Mouse (Mus musculus): ENCODE data around the gene Itga5. TPM values are rescaled to one million over a fixed set of nuclear protein-coding genes. Genes with fewer than 3 reads are reported as not detected.
A peak's percentile ranks its signal among the peaks of the same experiment; 100 is the strongest.

Gene Itga5
- polyA plus RNA-seq, 1 experiment from 2014 or later: 45.5 TPM

DNA sequence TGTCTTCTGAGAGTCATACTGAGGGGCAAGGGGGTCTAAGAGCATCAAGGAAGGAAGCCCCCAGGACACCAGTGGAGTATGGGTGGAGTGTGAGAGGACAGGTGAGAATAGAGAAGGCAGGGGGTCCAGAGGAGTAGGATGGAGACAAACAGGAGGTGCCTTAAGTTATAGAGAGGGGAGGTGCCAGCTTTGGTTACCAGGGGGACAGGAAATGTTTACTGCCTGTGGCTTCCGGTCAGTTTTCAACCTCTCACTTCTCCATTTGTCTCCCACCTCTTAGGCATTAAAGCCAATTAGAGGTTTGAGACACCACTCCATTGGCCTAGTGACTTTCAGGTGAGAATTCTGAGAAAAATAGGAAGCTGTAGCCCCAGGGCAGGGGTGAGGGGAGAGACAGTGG, 5.3 kb downstream of the Itga5 start:
- no peak for ATAC-seq
- H3K4me2 ChIP-seq (replicated peaks): no peak overlapping the region
- WGBS: 62% methylated on average over 1 of the region's 1 CpGs
- no peaks in the 10 kb centered on the region for H3K9me3 ChIP-seq
- H3K27ac ChIP-seq: no peak overlapping the region
- no peaks in the 10 kb centered on the region for H3K27me3 ChIP-seq (replicated peaks)
- H3K4me1 ChIP-seq (replicated peaks): peaks cover 26% of the 10 kb centered on the region
- H3K9ac ChIP-seq: no peak overlapping the region
- no peak overlapping the region for H3K4me3 ChIP-seq (replicated peaks)
- H3K36me3 ChIP-seq: peaks cover 4% of the 10 kb centered on the region; the same call in 1 of the 2 replicates

DNA sequence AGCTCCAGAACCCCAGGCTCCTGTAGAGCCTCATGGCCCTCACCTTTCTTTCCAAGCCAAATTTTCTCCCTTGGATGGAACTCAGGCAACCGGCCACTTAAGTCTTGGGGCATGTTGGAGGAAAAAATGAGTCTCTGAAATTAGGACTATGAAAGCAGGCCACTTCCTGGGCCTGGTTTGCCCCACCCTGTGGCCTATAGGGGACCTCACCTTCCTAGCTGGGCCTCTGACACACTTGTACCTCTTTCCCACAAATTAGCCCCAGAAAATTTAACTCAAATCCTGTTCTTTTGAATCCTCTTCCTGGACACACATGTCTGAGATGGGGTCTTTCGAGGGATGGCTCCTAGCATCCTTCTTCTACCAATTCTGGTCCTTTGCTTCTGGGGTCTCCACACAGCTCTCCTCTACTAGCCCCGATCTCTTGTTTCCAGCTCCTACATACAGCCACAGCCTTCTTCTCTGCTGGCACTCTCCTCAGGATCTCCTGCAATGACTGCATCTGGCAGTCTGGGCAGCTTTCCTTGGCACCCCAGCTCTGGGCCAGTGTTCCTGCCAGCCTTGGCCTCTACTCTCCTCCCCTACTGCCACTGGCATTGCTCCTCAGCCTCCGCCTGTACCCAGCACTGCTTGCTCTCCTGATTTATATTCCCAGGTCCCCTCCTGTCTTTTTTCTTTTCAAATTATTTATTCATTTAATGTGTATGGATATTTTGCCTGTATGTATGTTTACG, 6.5 kb downstream of the Itga5 start:
- 85% methylated on average over 5 of the region's 5 CpGs for WGBS
- Histone ChIP-seq H3K4me1 (replicated peaks) (peaks cover 26% of the 10 kb centered on the region), H3K9me3 (no peaks in the 10 kb centered on the region), H3K27ac (no peak overlapping the region), H3K4me2 (replicated peaks) (no peak overlapping the region), H3K9ac (no peak overlapping the region), H3K27me3 (replicated peaks) (no peaks in the 10 kb centered on the region), H3K4me3 (replicated peaks) (no peak overlapping the region), H3K36me3 (peaks cover 13% of the 10 kb centered on the region; the same call in 1 of the 2 replicates)
- no peak for ATAC-seq

DNA sequence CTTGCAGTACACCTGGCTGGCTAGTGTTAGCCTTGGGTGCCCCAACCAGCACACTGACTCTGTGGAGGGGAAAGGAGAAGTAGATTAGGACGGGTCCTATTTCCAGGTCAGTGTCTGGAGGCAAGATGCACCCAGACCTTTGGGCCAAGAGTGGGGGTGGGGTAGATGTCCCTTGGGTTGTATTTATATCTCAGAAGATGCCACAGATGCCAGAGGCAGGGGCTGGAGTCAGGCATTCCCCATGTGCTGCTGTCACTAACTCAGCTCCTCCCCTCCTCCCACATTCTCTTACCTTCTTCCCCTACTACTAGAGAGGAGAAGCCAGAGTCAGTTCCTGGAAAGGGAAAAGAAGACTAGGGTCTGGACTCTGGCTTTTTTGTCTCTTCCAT, 7.4 kb downstream of the Itga5 start:
- Histone ChIP-seq H3K27ac (no peak overlapping the region), H3K4me1 (replicated peaks) (peaks cover 20% of the 10 kb centered on the region), H3K36me3 (peaks cover 13% of the 10 kb centered on the region; the same call in 1 of the 2 replicates), H3K9me3 (no peaks in the 10 kb centered on the region), H3K4me2 (replicated peaks) (no peak overlapping the region), H3K4me3 (replicated peaks) (no peak overlapping the region), H3K9ac (no peak overlapping the region), H3K27me3 (replicated peaks) (no peaks in the 10 kb centered on the region)
- WGBS: 52% methylated on average over 1 of the region's 1 CpGs
- 0 out of 2 replicates have a peak, but pooled peaks have one; percentile 3 for ATAC-seq

DNA sequence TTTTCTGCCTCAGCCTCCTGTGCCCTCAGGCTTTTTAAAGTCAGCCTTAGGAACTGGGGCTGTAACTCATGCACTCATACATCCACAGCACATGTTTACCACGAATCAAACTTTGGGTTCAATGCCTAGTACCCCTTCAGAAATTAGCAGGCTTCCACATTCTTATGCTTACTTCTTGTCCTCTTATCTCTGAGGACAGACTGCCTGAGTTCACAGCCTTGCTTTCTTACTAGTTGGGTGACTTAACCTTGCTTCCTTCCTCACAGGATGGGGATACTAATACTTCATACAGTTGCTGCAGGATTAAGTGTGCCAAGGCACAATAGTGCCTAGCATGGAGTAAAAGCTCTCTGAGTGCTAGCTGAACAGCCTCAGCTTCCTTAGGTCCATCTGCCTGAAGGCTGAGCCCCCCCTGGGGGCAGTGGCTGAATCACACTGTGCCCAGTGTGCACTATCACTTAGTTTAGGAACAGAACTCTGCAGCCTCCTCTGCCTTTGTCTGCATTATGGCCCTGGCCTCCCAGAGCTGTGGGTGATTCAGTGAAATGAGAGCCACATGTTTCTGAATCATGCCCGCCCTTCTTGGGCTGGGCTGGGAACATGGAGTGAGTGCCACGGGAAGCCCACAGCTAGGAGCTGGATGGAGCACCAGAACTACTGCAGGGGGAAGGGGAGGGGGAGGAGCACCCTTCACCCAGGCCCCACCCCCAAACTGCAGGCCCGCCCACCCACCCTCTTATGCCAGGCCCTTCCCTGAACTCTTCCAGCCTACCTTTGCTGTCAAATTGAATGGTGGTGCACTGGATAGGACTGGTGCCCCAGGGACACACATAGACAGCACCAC, 8.1 kb downstream of the Itga5 start:
- Histone ChIP-seq H3K4me2 (replicated peaks) (no peak overlapping the region), H3K4me1 (replicated peaks) (peaks cover 19% of the 10 kb centered on the region; the same call in 1 of the 2 replicates), H3K4me3 (replicated peaks) (no peak overlapping the region), H3K27me3 (replicated peaks) (no peaks in the 10 kb centered on the region), H3K9ac (no peak overlapping the region), H3K27ac (no peak overlapping the region), H3K36me3 (peaks cover 13% of the 10 kb centered on the region; the same call in 1 of the 2 replicates), H3K9me3 (no peaks in the 10 kb centered on the region)
- WGBS: 53% methylated on average over 4 of the region's 4 CpGs
- peak; percentile 54 for ATAC-seq

DNA sequence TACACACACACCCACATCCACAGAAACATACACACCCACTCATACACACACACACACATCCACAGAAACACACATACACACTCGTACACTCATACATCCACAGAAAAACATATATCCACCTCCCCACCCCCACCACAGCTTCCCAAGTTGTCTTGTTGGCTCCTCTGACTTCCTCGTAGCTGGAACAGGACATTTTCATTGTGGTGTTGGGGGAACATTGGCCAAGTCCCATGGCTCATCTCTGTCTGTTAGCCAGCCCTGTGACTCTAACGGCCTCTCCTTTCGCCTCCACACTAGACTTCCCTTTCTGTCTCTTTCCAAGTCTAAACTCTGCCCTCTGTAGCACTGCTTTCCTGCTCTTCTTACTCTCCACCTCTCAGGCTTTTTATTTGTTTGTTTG, 8.7 kb downstream of the Itga5 start:
- H3K4me1 ChIP-seq (replicated peaks): peaks cover 19% of the 10 kb centered on the region; the same call in 1 of the 2 replicates
- H3K9ac ChIP-seq: no peak overlapping the region
- H3K27ac ChIP-seq: no peak overlapping the region
- no peak overlapping the region for H3K4me3 ChIP-seq (replicated peaks)
- H3K4me2 ChIP-seq (replicated peaks): no peak overlapping the region
- peaks cover 13% of the 10 kb centered on the region; the same call in 1 of the 2 replicates for H3K36me3 ChIP-seq
- H3K9me3 ChIP-seq: no peaks in the 10 kb centered on the region
- H3K27me3 ChIP-seq (replicated peaks): no peaks in the 10 kb centered on the region
- 86% methylated on average over 4 of the region's 4 CpGs for WGBS
- ATAC-seq: no peak

DNA sequence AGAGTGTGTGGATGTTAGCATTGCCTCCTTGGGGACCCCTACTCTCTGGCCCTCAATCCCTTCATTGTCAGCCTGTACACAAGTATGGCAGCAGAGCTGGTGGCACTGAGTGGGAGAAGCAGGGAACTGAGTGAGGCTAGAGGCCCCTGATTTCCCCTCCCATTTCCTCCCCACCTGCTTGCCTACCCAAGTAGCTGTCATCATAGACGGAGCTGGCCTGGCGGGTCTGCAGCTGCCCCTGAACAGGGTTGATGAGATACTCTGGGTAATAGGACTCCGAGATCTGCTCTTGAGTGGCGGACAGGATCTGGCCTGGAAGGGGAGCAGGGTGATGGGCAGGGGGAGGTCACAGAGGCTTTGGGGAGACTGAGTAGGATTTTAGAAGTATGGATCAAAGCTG, 10.4 kb downstream of the Itga5 start:
- Histone ChIP-seq H3K4me3 (replicated peaks) (no peak overlapping the region), H3K27ac (no peak overlapping the region), H3K9me3 (no peaks in the 10 kb centered on the region), H3K27me3 (replicated peaks) (no peaks in the 10 kb centered on the region), H3K4me1 (replicated peaks) (peaks cover 16% of the 10 kb centered on the region; the same call in 1 of the 2 replicates), H3K36me3 (peaks cover 25% of the 10 kb centered on the region), H3K4me2 (replicated peaks) (no peak overlapping the region), H3K9ac (no peak overlapping the region)
- 78% methylated on average over 4 of the region's 4 CpGs for WGBS
- no peak for ATAC-seq

DNA sequence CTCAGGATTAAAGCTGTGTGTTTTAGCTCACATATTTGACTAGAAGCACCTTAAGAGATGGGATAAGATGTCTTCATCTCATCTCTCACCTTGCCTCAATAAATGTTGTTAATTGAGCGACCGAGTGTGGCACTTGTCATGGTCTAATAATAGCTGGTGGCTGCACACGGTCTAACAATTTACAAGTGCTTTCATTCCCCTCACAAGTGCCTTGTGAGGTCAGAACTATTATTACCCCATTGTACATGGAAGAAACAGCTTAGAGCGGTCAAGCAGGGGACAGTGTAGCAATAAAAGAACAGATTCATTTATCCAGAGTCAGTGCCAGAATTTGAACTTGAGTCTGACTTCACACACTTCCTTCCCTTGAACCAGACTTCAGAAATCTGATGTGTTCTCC, 11.1 kb downstream of the Itga5 start:
- ATAC-seq: no peak
- no peak overlapping the region for H3K27ac ChIP-seq
- no peaks in the 10 kb centered on the region for H3K27me3 ChIP-seq (replicated peaks)
- no peak overlapping the region for H3K4me3 ChIP-seq (replicated peaks)
- H3K4me2 ChIP-seq (replicated peaks): no peak overlapping the region
- H3K4me1 ChIP-seq (replicated peaks): peaks cover 16% of the 10 kb centered on the region; the same call in 1 of the 2 replicates
- 86% methylated on average over 4 of the region's 4 CpGs for WGBS
- peaks cover 32% of the 10 kb centered on the region for H3K36me3 ChIP-seq
- H3K9ac ChIP-seq: no peak overlapping the region
- H3K9me3 ChIP-seq: no peaks in the 10 kb centered on the region

DNA sequence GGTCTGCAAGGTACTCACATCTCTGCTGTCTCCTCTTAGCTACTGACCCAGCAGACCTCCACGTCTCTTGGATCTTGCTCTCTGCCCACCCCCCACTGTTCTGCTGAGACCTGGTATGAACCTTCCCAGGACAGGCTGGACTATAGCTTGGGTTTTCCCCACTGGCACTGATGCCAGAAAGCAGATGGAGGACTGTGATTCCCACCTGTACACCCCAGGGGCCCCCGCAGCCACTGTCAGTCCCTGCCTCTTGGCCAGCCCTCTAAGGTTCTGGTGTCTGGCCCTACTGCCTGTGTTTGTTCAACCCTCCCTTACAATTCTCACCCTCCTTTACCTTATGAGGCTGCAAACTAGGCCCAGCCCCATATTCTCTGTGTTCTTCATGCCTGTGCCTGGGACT, 11.9 kb downstream of the Itga5 start:
- Histone ChIP-seq H3K9ac (no peak overlapping the region), H3K4me2 (replicated peaks) (no peak overlapping the region), H3K27ac (no peak overlapping the region), H3K4me3 (replicated peaks) (no peak overlapping the region), H3K27me3 (replicated peaks) (no peaks in the 10 kb centered on the region), H3K9me3 (no peaks in the 10 kb centered on the region), H3K4me1 (replicated peaks) (peaks cover 14% of the 10 kb centered on the region; the same call in 1 of the 2 replicates), H3K36me3 (peaks cover 36% of the 10 kb centered on the region)
- 87% methylated on average over 2 of the region's 2 CpGs for WGBS
- ATAC-seq: no peak

DNA sequence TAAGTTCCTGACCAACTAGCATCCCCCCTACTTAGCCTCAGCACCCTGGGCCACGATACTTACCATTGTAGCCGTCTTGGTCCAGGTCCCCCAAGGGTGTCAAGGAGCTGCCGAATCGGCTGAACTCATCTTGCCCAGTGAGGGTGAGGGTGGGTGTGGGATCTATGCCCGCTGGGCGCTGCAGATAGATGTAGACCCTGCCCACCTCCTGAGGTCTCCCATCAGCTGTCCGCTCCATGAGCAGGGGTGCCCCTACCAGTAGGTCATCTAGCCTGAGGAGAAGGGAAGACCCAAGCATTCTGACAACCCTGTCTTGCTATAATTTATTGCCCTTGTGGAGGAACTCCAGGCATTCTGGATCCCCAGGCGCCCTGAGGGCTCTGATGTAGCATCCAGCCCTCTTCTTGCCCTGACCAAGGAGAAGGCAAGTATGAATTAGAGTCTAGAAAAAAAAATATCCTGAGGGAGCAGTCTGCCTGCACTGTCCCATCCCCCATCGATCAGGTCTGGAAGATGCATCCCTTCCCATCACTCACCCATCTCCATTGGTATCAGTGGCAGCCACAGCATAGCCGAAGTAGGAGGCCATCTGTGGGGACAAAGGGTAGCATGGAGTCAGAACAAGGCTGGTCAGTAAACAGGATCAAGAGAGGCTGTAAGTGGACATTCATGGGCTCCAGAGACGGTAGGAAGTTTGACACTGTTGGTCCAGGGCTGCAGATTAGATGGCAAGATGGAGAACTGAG, 12.9 kb downstream of the Itga5 start:
- Histone ChIP-seq H3K27me3 (replicated peaks) (no peaks in the 10 kb centered on the region), H3K27ac (no peak overlapping the region), H3K36me3 (peaks cover 40% of the 10 kb centered on the region), H3K4me3 (replicated peaks) (no peak overlapping the region), H3K9ac (no peak overlapping the region), H3K9me3 (no peaks in the 10 kb centered on the region), H3K4me1 (replicated peaks) (peaks cover 5% of the 10 kb centered on the region; the same call in 1 of the 2 replicates), H3K4me2 (replicated peaks) (no peak overlapping the region)
- WGBS: 90% methylated on average over 11 of the region's 11 CpGs
- no peak for ATAC-seq

DNA sequence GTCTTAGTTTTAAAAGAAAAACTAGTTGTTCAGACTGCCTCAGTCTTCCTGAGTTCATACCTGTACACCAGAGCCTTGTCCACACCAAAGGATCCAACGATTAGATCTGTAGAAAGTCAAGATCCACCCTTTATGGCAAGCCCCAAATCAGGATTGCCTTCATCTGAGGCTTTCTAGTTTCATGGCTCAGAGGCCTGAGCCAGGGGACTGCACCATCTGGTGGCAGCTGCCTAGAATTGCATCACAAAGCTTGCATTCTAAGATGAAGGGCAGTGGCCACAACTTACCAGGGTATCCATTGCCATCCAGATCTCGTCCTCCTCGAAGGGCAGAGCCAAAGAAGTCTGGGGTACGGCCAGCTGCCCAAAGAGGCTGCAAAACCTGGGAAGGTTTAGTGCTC, 13.7 kb downstream of the Itga5 start:
- ATAC-seq: peak; percentile 34; the same call in 1 of the 2 replicates
- H3K9ac ChIP-seq: no peak overlapping the region
- H3K4me2 ChIP-seq (replicated peaks): no peak overlapping the region
- H3K36me3 ChIP-seq: peaks cover 40% of the 10 kb centered on the region
- H3K4me1 ChIP-seq (replicated peaks): no peaks in the 10 kb centered on the region
- H3K27me3 ChIP-seq (replicated peaks): no peaks in the 10 kb centered on the region
- H3K4me3 ChIP-seq (replicated peaks): no peak overlapping the region
- H3K9me3 ChIP-seq: no peaks in the 10 kb centered on the region
- no peak overlapping the region for H3K27ac ChIP-seq
- WGBS: 40% methylated on average over 4 of the region's 4 CpGs

DNA sequence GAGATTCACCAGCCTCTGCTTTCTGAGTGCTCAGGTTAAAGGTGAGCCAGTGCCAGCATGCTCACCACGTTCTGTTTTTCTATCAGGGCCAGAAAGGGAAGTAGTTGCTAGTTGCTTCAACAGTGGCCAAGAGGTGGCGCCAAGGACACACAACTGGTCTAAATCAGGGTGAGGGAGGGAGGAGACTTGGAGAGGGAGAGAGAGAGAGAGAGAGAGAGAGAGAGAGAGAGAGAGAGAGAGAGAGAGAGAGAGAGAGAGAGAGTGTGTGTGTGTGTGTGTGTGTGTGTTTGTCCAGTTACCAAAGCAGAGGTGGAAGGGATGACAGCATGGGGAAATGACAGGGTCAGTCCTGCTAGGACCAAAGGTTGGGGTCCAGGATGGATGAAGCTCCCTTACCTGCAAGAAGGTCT, 19.3 kb downstream of the Itga5 start:
- no peak overlapping the region for H3K4me2 ChIP-seq (replicated peaks)
- no peaks in the 10 kb centered on the region for H3K4me1 ChIP-seq (replicated peaks)
- ATAC-seq: peak; percentile 55
- no peak overlapping the region for H3K27ac ChIP-seq
- no peak overlapping the region for H3K9ac ChIP-seq
- 0 out of 2 replicates have a peak, but pooled peaks cover under 1% of the 10 kb centered on the region for H3K27me3 ChIP-seq (replicated peaks)
- 11% methylated on average over 2 of the region's 2 CpGs for WGBS
- peaks cover 46% of the 10 kb centered on the region for H3K36me3 ChIP-seq
- H3K4me3 ChIP-seq (replicated peaks): no peak overlapping the region
- no peaks in the 10 kb centered on the region for H3K9me3 ChIP-seq

DNA sequence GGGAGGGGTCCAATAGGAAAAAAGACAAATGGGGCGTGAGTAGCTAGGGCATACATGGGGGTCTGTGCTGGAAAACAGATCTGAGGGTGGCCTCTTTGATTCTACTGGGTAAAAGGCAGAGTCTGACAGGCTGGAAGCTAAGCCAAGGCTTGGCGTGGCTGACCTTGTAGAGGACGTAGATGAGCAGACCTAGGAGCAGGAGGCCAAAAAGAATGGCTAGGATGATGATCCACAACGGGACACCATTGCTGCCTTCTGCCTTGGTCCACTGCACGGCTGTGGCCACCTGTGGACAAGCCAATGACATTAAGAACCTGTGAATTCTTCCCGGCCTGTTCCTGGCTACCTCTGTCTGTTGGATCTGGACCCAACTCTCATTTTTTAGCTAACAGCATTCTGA, 20.8 kb downstream of the Itga5 start:
- peaks cover 16% of the 10 kb centered on the region; the same call in 1 of the 2 replicates for H3K27me3 ChIP-seq (replicated peaks)
- no peak overlapping the region for H3K9ac ChIP-seq
- H3K4me3 ChIP-seq (replicated peaks): no peak overlapping the region
- 83% methylated on average over 6 of the region's 6 CpGs for WGBS
- no peaks in the 10 kb centered on the region for H3K4me1 ChIP-seq (replicated peaks)
- H3K4me2 ChIP-seq (replicated peaks): no peak overlapping the region
- H3K36me3 ChIP-seq: peaks cover 32% of the 10 kb centered on the region
- H3K9me3 ChIP-seq: no peaks in the 10 kb centered on the region
- no peak for ATAC-seq
- no peak overlapping the region for H3K27ac ChIP-seq

Measured in intestine, embryonic 15.5 days (tissue).